Mouse (Mus musculus) stomach, embryonic 14.5 days (tissue): ENCODE results near the gene Actr3b. TPM values are rescaled to one million over a fixed set of nuclear protein-coding genes. Genes with fewer than 3 reads are reported as not detected.

ENCODE experiments used
- ATAC-seq: fragments of 200-750 bp; cut with Nextera tagmentation; 2 replicates; pipeline ENCODE4 v1.8.0; 2017; ENCODE audit warnings: low read depth, moderate TSS enrichment; ENCODE audit not compliant: insufficient number of reproducible peaks, insufficient read depth, low FRiP score
- H3K27ac ChIP-seq: fragments of 300-500 bp; sonication (generic); 2 replicates; pipeline ENCODE4 v1.5.1; 2014; ENCODE audit warnings: mild to moderate bottlenecking, low read length, moderate library complexity, mixed read lengths
- H3K27me3 ChIP-seq: fragments of 300-500 bp; sonication (generic); 2 replicates; pipeline ENCODE4 v1.6.1; 2014; ENCODE audit warnings: low read length, control low read depth, mixed read lengths; ENCODE audit not compliant: control insufficient read depth, insufficient read depth
- H3K36me3 ChIP-seq: fragments of 300-500 bp; sonication (generic); 2 replicates; pipeline ENCODE4 v1.6.1; 2014; ENCODE audit warnings: mild to moderate bottlenecking, control low read depth, low read length, moderate library complexity, mixed read lengths; ENCODE audit not compliant: control insufficient read depth, insufficient read depth
- H3K4me1 ChIP-seq: fragments of 300-500 bp; sonication (generic); 2 replicates; pipeline ENCODE4 v1.6.1; 2014; ENCODE audit warnings: low read length, control low read depth, mixed read lengths; ENCODE audit not compliant: control insufficient read depth, insufficient read depth
- H3K4me2 ChIP-seq: fragments of 300-500 bp; sonication (generic); replicated peaks from 2 replicates; pipeline ENCODE4 v1.6.1; 2014; ENCODE audit warnings: low read depth, low read length, control low read depth
- H3K4me3 ChIP-seq: fragments of 300-500 bp; sonication (generic); 2 replicates; pipeline ENCODE4 v1.5.1; 2014; ENCODE audit warnings: low read depth, low read length, control low read depth
- H3K9ac ChIP-seq: fragments of 300-500 bp; sonication (generic); replicated peaks from 2 replicates; pipeline ENCODE4 v1.6.1; 2014; ENCODE audit warnings: low read depth, mild to moderate bottlenecking, control low read depth, low read length, moderate library complexity, mixed read lengths
- H3K9me3 ChIP-seq: fragments of 300-500 bp; sonication (generic); 2 replicates; pipeline ENCODE4 v1.6.1; 2016; ENCODE audit warnings: low read depth, low read length, control low read depth; ENCODE audit not compliant: control insufficient read depth
- WGBS: fragments of 180-500 bp; shearing (Covaris S2); extraction: QIAGEN DNeasy Blood & Tissue Kit; methylation state at CpG from one replicate; pipeline ENCODE4 v1.1.7; 2014; 5-methylcytosine and 5-hydroxymethylcytosine counted together
- polyA plus RNA-seq: library from polyadenylated mRNA; unstranded; fragments of >200 nt; fragmentation: Nextera tagmentation; extraction: Ambion mirVana; gene quantifications from 2 replicates; pipeline ENCODE4 v1.2.1, GENCODE M21; 2014

Actr3b gene
- polyA plus RNA-seq, 1 experiment from 2014 or later: 4.4 TPM

GRCm38 (mm10) chr5:25889746-25890382 lies 130.1 kb downstream of the Actr3b start:
- Histone ChIP-seq H3K4me1 (no peaks in the 10 kb centered on the region), H3K4me2 (no peak overlapping the region), H3K9me3 (peaks cover 2% of the 10 kb centered on the region; the same call in 1 of the 2 replicates), H3K9ac (no peak overlapping the region), H3K36me3 (no peaks in the 10 kb centered on the region), H3K27ac (no peak overlapping the region), H3K4me3 (no peak overlapping the region), H3K27me3 (no peaks in the 10 kb centered on the region)
- no peak for ATAC-seq
- 54% methylated on average over 3 of the region's 3 CpGs for WGBS

GRCm38 (mm10) chr5:25891321-25891720 lies 131.5 kb downstream of the Actr3b start:
- Histone ChIP-seq H3K4me1 (no peaks in the 10 kb centered on the region), H3K36me3 (no peaks in the 10 kb centered on the region), H3K4me2 (no peak overlapping the region), H3K4me3 (no peak overlapping the region), H3K27ac (no peak overlapping the region), H3K9ac (no peak overlapping the region), H3K27me3 (no peaks in the 10 kb centered on the region), H3K9me3 (no peaks in the 10 kb centered on the region)
- WGBS: 73% methylated on average over 1 of the region's 1 CpGs
- no peak for ATAC-seq

Other genes starting within 250 kb of the Actr3b start
- gene Cct8l1, start 243.9 kb upstream of the Actr3b start, polyA plus RNA-seq: 0.17 TPM in 1 of 2 replicates, not detected in the other
- 9.3 and 13.2 TPM in 2 replicates for gene Xrcc2, start 54.2 kb upstream of the Actr3b start, polyA plus RNA-seq
- gene Gm21663, start 182.4 kb downstream of the Actr3b start, polyA plus RNA-seq: 0.26 TPM in 1 of 2 replicates, not detected in the other
- gene Gm21671, start 194.4 kb downstream of the Actr3b start, polyA plus RNA-seq: 0.11 and 0.17 TPM in 2 replicates
- 0.18 and 0.22 TPM in 2 replicates for gene Gm21680, start 212.7 kb downstream of the Actr3b start, polyA plus RNA-seq
- 0.15 and 0.32 TPM in 2 replicates for gene Gm21698, start 228.7 kb downstream of the Actr3b start, polyA plus RNA-seq
- gene Gm1979, start 244.8 kb downstream of the Actr3b start, polyA plus RNA-seq: 0.13 and 0.23 TPM in 2 replicates